Mouse (Mus musculus): ENCODE data around the gene Golm1. TPM values are rescaled to one million over a fixed set of nuclear protein-coding genes. Genes with fewer than 3 reads are reported as not detected.

Gene Golm1
- 19.8 and 25.4 TPM in 2 replicates for polyA plus RNA-seq (2015; fragmentation: Nextera tagmentation; extraction: Ambion mirVana)

GRCm38 (mm10) chr13:59675151-59676011, at the start of gene Golm1:
Gene Golm1 (minus strand): TSS chr13:59675811.

DNA sequence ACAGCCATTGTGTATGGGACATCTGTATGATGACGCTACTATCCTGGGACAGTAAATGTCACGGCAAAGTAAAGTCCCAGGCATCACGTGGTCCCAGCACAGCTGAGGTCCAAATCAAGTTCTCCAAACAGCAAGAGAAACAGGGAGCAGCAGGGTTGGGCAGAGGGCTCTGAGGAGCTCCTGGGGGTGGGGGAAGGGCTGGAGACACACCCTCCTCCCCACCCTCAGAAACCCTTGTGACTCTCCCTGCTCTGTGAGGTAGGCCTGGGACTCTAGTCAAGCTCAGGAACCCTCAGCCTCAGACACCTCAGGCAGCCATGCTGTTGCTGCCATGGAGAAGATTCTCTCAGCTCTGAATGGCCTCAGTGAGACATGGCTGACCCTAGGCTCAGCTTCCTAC, 36.4 kb upstream of the Golm1 start, which contains the start of gene Spata31d1b:
Gene Spata31d1b (plus strand): TSS at position 301 of the 400 bp plus-strand sequence.

DNA sequence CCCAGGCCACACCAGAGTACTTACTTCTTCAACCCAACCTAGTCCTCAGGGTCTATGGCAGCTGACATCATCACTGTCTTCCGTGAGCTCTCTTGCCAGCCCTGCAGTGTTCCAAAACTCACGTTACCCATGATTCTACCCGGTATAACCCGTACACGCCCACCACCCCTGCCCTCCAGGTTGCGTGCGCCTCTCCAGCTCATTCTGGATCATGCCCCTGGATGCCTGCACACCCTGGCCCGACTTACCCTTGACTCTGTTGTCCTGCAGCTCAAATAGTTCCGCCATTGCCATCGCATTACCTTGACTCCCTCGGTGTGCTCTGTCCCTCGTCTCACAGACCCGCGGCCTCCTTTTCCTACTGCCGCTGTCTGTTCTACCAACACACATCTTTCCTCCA, 34.6 kb upstream of the Golm1 start, which contains the start of gene Spata31d1a:
Gene Spata31d1a (minus strand): TSS at position 101 of the 400 bp plus-strand sequence.

DNA sequence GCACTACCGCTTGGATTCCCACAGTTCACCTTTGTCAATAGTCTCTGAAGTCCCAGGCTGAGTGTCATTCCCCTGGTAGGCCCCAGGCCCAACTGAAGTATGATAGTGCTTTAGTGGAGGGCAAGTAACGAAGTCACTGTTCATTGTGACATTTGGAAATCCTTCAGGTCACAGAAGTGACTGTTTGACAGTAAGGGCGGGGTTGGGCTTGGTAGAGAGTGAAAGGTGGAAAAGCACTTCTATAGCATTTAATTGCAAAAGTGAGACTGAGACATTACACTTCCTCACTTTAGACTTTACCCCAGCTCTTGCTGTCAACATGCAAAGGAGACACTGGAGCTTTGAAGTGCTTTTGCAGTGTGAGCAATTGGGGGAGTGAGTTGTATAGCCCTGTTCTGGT, 18.4 kb upstream of the Golm1 start, which contains the start of gene 4921517D22Rik:
Gene 4921517D22Rik (minus strand): TSS at position 101 of the 400 bp plus-strand sequence.

DNA sequence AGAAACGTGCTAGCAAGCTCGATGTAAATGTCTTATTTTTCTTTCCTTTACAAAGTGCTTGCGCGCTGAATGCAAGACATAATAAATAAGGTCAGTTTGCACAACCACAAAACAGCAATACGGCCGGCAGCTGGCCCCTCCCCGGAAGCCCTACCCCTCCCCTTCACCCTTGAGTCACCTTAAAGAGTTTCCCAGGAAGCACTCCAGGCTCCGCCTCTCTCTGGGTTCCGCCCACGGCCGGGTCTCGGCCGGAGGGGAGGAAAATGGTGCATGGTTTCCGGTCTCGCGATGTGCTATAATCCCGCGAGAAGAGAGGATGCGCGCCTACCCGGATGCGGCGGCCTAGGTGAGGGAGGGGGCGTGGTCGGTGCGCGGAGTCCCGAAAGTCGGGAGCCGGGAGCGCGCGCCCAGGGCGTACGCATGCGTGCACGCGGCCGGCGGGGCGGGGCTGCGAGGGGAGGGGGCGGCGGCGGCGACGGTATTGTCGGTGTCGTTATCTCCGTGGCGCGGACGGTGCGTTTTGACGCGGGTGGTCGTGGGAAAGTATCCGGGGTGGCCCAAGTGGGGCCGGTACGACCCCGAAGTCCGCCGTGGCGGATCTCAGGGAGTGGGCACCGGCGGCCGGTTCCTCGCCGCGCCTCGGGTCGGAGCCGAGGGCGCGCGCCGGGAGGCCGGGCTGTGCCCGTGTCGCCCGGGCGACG, 90.5 kb downstream of the Golm1 start, which contains the start of the genes Agtpbp1 and Naa35:
Gene Agtpbp1 (minus strand): TSS at position 281 of the 701 bp plus-strand sequence.
Gene Naa35 (plus strand): TSS at position 313 of the 701 bp plus-strand sequence.

Other genes starting within 250 kb of the Golm1 start
- 16.8 and 19.6 TPM in 2 replicates for gene Agtpbp1, start 90.6 kb downstream of the Golm1 start, polyA plus RNA-seq (2015; fragmentation: Nextera tagmentation; extraction: Ambion mirVana)
- 41.7 and 57.0 TPM in 2 replicates for gene Naa35, start 90.6 kb downstream of the Golm1 start, polyA plus RNA-seq (2015; fragmentation: Nextera tagmentation; extraction: Ambion mirVana)
- not detected in 2 replicates for gene 4921517D22Rik, start 18.3 kb upstream of the Golm1 start, polyA plus RNA-seq (2015; fragmentation: Nextera tagmentation; extraction: Ambion mirVana)
- gene Spata31d1a, start 34.5 kb upstream of the Golm1 start, polyA plus RNA-seq (2015; fragmentation: Nextera tagmentation; extraction: Ambion mirVana): not detected in 2 replicates
- gene Spata31d1b, start 36.5 kb upstream of the Golm1 start, polyA plus RNA-seq (2015; fragmentation: Nextera tagmentation; extraction: Ambion mirVana): not detected in 2 replicates
- not detected in 2 replicates for gene Spata31d1d, start 55.9 kb upstream of the Golm1 start, polyA plus RNA-seq (2015; fragmentation: Nextera tagmentation; extraction: Ambion mirVana)
- not detected in 2 replicates for gene 1700014D04Rik, start 70.9 kb upstream of the Golm1 start, polyA plus RNA-seq (2015; fragmentation: Nextera tagmentation; extraction: Ambion mirVana)
- gene Isca1, start 94.0 kb upstream of the Golm1 start, polyA plus RNA-seq (2015; fragmentation: Nextera tagmentation; extraction: Ambion mirVana): 99.4 and 118 TPM in 2 replicates
- gene Gm49354, start 106.4 kb upstream of the Golm1 start, polyA plus RNA-seq (2015; fragmentation: Nextera tagmentation; extraction: Ambion mirVana): not detected in 2 replicates
- 28.8 and 35.4 TPM in 2 replicates for gene Tut7, start 147.3 kb upstream of the Golm1 start, polyA plus RNA-seq (2015; fragmentation: Nextera tagmentation; extraction: Ambion mirVana)

Measured in adrenal gland, postnatal 0 days (tissue).